Mouse (Mus musculus) limb, embryonic 11.5 days (tissue): ENCODE data around the gene Ssh2. TPM values are rescaled to one million over a fixed set of nuclear protein-coding genes. Genes with fewer than 3 reads are reported as not detected.
A peak's percentile ranks its signal among the peaks of the same experiment; 100 is the strongest.

Experiments
- ATAC-seq: fragments of 200-750 bp; cut with Nextera tagmentation; 2 replicates; pipeline ENCODE4 v1.8.0; 2017; ENCODE audit warnings: low read depth; ENCODE audit not compliant: insufficient number of reproducible peaks, low FRiP score, low TSS enrichment
- DNase-seq: peaks from one replicate; pipeline ENCODE4 v3.0.0-alpha.2; 2015; ENCODE audit warnings: low spot score
- H3K27ac ChIP-seq: fragments of 300-500 bp; sonication (generic); replicated peaks from 2 replicates; pipeline ENCODE4 v1.5.1; 2014; ENCODE audit warnings: low read depth, mild to moderate bottlenecking, low read length
- H3K27me3 ChIP-seq: fragments of 300-500 bp; sonication (generic); 2 replicates; pipeline ENCODE4 v1.6.1; 2014; ENCODE audit warnings: mild to moderate bottlenecking, low read length, mixed read lengths; ENCODE audit not compliant: control insufficient read depth, insufficient read depth
- H3K36me3 ChIP-seq: fragments of 300-500 bp; sonication (generic); 2 replicates; pipeline ENCODE4 v1.6.1; 2014; ENCODE audit warnings: mild to moderate bottlenecking, low read length, moderate library complexity, mixed read lengths; ENCODE audit not compliant: control insufficient read depth, insufficient read depth
- H3K4me1 ChIP-seq: fragments of 300-500 bp; sonication (generic); 2 replicates; pipeline ENCODE4 v1.6.1; 2014; ENCODE audit warnings: low read length, mixed read lengths; ENCODE audit not compliant: control insufficient read depth, insufficient read depth
- H3K4me2 ChIP-seq: fragments of 300-500 bp; sonication (generic); 2 replicates; pipeline ENCODE4 v1.6.1; 2014; ENCODE audit warnings: low read depth, mild to moderate bottlenecking, moderate library complexity; ENCODE audit not compliant: severe bottlenecking
- H3K4me3 ChIP-seq: fragments of 300-500 bp; sonication (generic); 2 replicates; pipeline ENCODE4 v1.5.1; 2014; ENCODE audit warnings: low read depth, low read length
- H3K9ac ChIP-seq: fragments of 300-500 bp; sonication (generic); 2 replicates; pipeline ENCODE4 v1.6.1; 2014; ENCODE audit warnings: mild to moderate bottlenecking, low read length
- H3K9me3 ChIP-seq: fragments of 300-500 bp; sonication (generic); 2 replicates; pipeline ENCODE4 v1.6.1; 2016; ENCODE audit warnings: low read length; ENCODE audit not compliant: control insufficient read depth
- WGBS: fragments of 180-500 bp; shearing (Covaris S2); extraction: QIAGEN DNeasy Blood & Tissue Kit; methylation state at CpG from one replicate; pipeline ENCODE4 v1.1.7; 2014; 5-methylcytosine and 5-hydroxymethylcytosine counted together
- polyA plus RNA-seq: library from polyadenylated mRNA; unstranded; fragments of >200 nt; fragmentation: Nextera tagmentation; extraction: Ambion mirVana; gene quantifications from 2 replicates; pipeline ENCODE4 v1.2.1, GENCODE M21; 2014

Ssh2 gene
- polyA plus RNA-seq: 9.9 and 11.4 TPM in 2 replicates

GRCm38 (mm10) chr11:77215951-77216760 is at the start of gene Ssh2:
Gene Ssh2, plus strand, starts transcription at chr11:77216287.
- no peaks in the 10 kb centered on the region for H3K9me3 ChIP-seq

DNA sequence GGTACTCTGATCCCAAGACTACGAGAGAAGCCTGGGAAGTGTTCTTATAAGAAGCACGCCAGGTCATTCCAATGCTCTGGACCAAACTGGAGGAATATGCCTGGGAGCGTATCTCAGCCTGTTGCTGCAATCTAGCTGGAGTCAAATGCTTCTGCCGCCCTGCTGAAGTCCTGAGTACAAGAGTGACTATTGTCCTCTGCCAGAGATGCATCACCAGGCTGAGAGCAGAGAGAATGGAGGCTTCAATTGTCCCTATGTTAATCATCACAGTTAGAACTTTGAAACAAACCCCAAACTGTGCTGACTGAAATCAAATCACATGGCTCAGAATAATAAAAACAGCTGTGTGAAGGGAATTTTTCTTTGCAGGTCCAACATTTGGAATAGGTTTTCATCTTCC is 42.4 kb upstream of the Ssh2 start:
- Histone ChIP-seq H3K4me3 (no peak overlapping the region), H3K9ac (no peak overlapping the region), H3K9me3 (no peaks in the 10 kb centered on the region), H3K27ac (no peak overlapping the region), H3K36me3 (no peaks in the 10 kb centered on the region), H3K27me3 (no peaks in the 10 kb centered on the region), H3K4me1 (no peaks in the 10 kb centered on the region), H3K4me2 (no peak overlapping the region)
- no peak for DNase-seq
- 71% methylated on average over 4 of the region's 4 CpGs for WGBS
- ATAC-seq: no peak

More at GRCm38 (mm10) chr11:77215951-77216760, at the start of gene Ssh2:
- Histone ChIP-seq H3K27ac (peak within 1 kb of the TSS; percentile 89), H3K4me3 (peak within 1 kb of the TSS; percentile 95), H3K4me1 (no peaks in the 10 kb centered on the region), H3K9ac (peak within 1 kb of the TSS; percentile 83), H3K4me2 (peak within 1 kb of the TSS; percentile 84), H3K36me3 (no peaks in the 10 kb centered on the region), H3K27me3 (no peaks in the 10 kb centered on the region)
- peak; percentile 90 for DNase-seq
- under 1% methylated on average over 64 of the region's 82 CpGs for WGBS
- peak; percentile 81 for ATAC-seq

DNA sequence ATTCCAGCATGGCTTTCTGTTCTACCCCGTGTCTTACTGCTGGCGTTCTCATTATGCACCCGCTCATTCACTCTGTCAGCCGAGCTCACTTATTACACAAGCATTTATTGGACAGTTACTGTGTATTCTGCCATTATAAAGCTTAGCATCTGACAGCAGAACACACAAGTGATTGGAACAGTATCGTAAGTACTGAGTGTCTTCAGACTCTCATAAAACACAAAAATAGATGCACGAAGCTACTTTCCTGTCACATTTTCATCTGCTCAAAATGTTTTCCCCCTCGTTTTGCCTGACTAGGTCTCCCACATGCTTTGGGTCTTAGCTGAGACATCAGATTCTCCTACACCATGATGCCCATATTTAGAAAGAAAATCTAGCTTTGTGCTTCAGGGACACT is 41.6 kb upstream of the Ssh2 start:
- no peaks in the 10 kb centered on the region for H3K4me1 ChIP-seq
- H3K9ac ChIP-seq: no peak overlapping the region
- ATAC-seq (no peak), DNase-seq (no peak)
- no peaks in the 10 kb centered on the region for H3K27me3 ChIP-seq
- 86% methylated on average over 7 of the region's 7 CpGs for WGBS
- H3K36me3 ChIP-seq: no peaks in the 10 kb centered on the region
- no peak overlapping the region for H3K27ac ChIP-seq
- no peaks in the 10 kb centered on the region for H3K9me3 ChIP-seq
- no peak overlapping the region for H3K4me2 ChIP-seq
- H3K4me3 ChIP-seq: no peak overlapping the region

DNA sequence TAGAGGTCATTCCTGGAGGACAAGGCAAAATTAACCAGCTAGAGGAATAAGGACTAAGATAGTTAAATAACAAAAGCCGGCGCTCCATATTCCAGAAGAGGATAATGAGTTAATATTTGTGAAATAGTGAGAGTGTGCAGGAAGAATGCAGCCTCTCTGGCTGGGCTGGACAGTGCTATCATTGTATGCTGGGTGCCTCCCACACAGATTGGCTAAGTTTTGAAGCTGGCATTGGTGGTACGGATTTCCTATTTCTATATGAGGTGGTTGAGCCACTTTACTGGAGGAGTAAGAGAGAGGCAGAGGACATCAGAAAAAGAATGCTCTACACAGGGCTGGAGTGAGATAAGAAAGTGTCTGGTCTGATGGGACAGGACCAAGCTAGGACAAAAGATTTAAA is 36.3 kb upstream of the Ssh2 start:
- Histone ChIP-seq H3K9me3 (no peaks in the 10 kb centered on the region), H3K4me2 (no peak overlapping the region), H3K27ac (no peak overlapping the region), H3K4me1 (no peaks in the 10 kb centered on the region), H3K27me3 (no peaks in the 10 kb centered on the region), H3K36me3 (no peaks in the 10 kb centered on the region), H3K9ac (no peak overlapping the region), H3K4me3 (no peak overlapping the region)
- 87% methylated on average over 3 of the region's 3 CpGs for WGBS
- DNase-seq (no peak), ATAC-seq (no peak)

DNA sequence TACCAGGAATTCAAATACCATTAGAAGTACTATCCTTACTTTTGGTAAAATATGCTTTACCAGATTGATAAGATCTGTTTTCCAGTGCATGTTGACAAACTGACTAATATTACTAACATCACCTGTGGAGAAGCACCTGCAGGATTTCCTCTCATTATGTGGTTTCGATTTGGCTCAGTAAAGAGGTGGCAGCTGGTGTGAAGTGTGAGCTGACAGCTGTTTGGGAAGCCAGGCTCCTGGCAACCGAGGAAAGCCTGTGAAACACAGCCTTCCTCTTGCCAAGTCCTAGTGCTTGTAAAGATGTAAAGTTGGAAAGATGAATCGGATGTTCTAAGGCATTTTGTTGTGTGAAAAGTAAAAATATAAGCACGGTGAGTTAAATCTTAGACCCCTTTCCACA is 35.2 kb upstream of the Ssh2 start:
- Histone ChIP-seq H3K36me3 (no peaks in the 10 kb centered on the region), H3K4me3 (no peak overlapping the region), H3K4me2 (no peak overlapping the region), H3K4me1 (no peaks in the 10 kb centered on the region), H3K27ac (no peak overlapping the region), H3K27me3 (no peaks in the 10 kb centered on the region), H3K9ac (no peak overlapping the region), H3K9me3 (no peaks in the 10 kb centered on the region)
- 47% methylated on average over 4 of the region's 4 CpGs for WGBS
- no peak for ATAC-seq
- peak; percentile 33 for DNase-seq

GRCm38 (mm10) chr11:77181528-77181927 is 34.6 kb upstream of the Ssh2 start:
- 65% methylated on average over 5 of the region's 5 CpGs for WGBS

GRCm38 (mm10) chr11:77182041-77182440 is 34.0 kb upstream of the Ssh2 start:
- no peak for ATAC-seq
- 71% methylated on average over 2 of the region's 2 CpGs for WGBS

More at GRCm38 (mm10) chr11:77181528-77181927, 34.6 kb upstream of the Ssh2 start:
- H3K27me3 ChIP-seq: no peaks in the 10 kb centered on the region
- no peak overlapping the region for H3K9ac ChIP-seq
- no peak overlapping the region for H3K4me3 ChIP-seq
- H3K36me3 ChIP-seq: no peaks in the 10 kb centered on the region
- no peak overlapping the region for H3K27ac ChIP-seq
- H3K9me3 ChIP-seq: no peaks in the 10 kb centered on the region
- no peaks in the 10 kb centered on the region for H3K4me1 ChIP-seq
- no peak overlapping the region for H3K4me2 ChIP-seq
- DNase-seq: no peak
- ATAC-seq: no peak

DNA sequence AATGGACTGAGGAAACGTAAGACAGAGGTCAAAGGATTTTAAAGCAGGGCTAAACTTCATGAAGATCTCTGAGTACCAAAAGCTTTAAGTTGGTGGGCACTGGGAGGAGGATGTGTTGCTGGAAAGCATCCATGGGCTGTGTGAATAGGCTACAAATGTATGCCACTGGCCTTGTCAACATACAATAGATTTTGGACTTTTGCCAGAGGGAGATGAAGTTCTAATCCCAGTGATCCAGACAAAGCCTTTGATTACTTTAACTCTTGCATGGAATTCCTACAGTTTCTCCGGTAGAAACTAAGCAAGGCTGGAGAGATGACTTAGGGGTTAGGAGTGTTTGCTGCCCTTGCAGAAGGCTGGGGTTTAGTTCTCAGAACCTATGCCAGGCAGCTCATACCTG is 33.5 kb upstream of the Ssh2 start:
- Histone ChIP-seq H3K27ac (no peak overlapping the region), H3K4me1 (no peaks in the 10 kb centered on the region), H3K4me2 (no peak overlapping the region), H3K9ac (no peak overlapping the region), H3K36me3 (no peaks in the 10 kb centered on the region), H3K27me3 (no peaks in the 10 kb centered on the region), H3K9me3 (no peaks in the 10 kb centered on the region), H3K4me3 (no peak overlapping the region)
- no peak for ATAC-seq
- no peak for DNase-seq
- WGBS: 64% methylated on average over 2 of the region's 2 CpGs

More at GRCm38 (mm10) chr11:77182041-77182440, 34.0 kb upstream of the Ssh2 start:
- no peaks in the 10 kb centered on the region for H3K9me3 ChIP-seq
- H3K27me3 ChIP-seq: no peaks in the 10 kb centered on the region
- H3K4me3 ChIP-seq: no peak overlapping the region
- H3K36me3 ChIP-seq: no peaks in the 10 kb centered on the region
- H3K9ac ChIP-seq: no peak overlapping the region
- no peak overlapping the region for H3K27ac ChIP-seq
- no peak overlapping the region for H3K4me2 ChIP-seq
- no peak for DNase-seq
- no peaks in the 10 kb centered on the region for H3K4me1 ChIP-seq
